Comparison of ENCODE assay signal across 1 mouse cellular context in the genomic region with DNA sequence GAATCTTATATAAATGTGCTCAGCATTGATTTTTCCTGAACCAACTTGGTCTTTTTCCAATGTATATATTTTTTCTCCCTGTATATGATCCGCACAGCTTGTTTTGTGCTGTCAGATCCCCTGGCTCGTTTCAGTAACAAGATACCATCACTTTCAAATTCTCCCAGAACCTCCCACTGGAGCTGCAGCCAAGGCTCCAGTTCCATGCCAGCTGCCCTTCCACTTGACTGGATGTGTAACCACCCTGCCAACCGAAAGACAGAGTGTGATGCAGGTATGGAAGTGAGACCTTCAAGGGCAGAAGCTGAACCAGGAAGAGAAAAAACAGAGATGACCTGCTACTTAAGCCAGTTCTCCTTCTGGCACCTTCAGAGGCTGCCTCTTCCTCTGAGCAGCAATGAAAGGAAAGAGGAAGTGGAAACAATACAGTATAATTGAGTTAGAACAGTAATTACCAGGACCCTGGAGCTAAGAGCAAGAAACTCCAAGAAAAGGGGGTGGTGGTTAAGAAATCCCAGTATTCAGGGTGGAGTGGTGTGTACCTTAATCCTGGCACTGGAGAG.
TF ChIP-seq lines count a peak whose summit lies in the region.

No protein-coding gene starts in this region.

TF ChIP-seq in MEL, 35 proteins besides CTCF, POLR2A, EP300 and RAD21 (continued from another document):
- TF ChIP-seq MEF2A (IDR thresholded peaks at IDR 0.05; ENCODE audit: extremely low read depth, insufficient replicate concordance, low read depth, low read length, poor library complexity, severe bottlenecking) (no peak), USF2 (IDR thresholded peaks at IDR 0.05; ENCODE audit: borderline replicate concordance in 1 of 2, insufficient read depth in 1 of 2, low read depth in 1 of 2, low read length in 2 of 2) (no peak), ZC3H11A (IDR thresholded peaks at IDR 0.05; ENCODE audit: low read depth, low read length) (no peak), GABPA (IDR thresholded peaks at IDR 0.05; ENCODE audit: low read depth, low read length) (no peak), NELFE (IDR thresholded peaks at IDR 0.05; ENCODE audit: low read depth, low read length) (peak; percentile 34), ELF1 (IDR thresholded peaks at IDR 0.05; ENCODE audit: low read depth, low read length) (peak; percentile 66; the same call in 1 of the 2 replicates), GATA1 (IDR thresholded peaks at IDR 0.05; ENCODE audit: low read depth, low read length) (no peak), MYB (IDR thresholded peaks at IDR 0.05; ENCODE audit: low read depth, low read length) (no peak), TBP (IDR thresholded peaks at IDR 0.05; ENCODE audit: low read depth, low read length) (no peak), RCOR1 (IDR thresholded peaks at IDR 0.05; ENCODE audit: low read depth, low read length) (no peak), BHLHE40 (IDR thresholded peaks at IDR 0.05; ENCODE audit: borderline replicate concordance, low read depth, low read length) (no peak), ZKSCAN1 (IDR thresholded peaks at IDR 0.05; ENCODE audit: low read depth, low read length) (no peak), SMC3 (IDR thresholded peaks at IDR 0.05; ENCODE audit: low read depth, low read length) (no peak), KAT2A (conservative IDR thresholded peaks at IDR 0.05; ENCODE audit: low read depth, low read length) (no peak), ZMIZ1 (IDR thresholded peaks at IDR 0.05; ENCODE audit: low read depth, low read length) (no peak), ZNF384 (IDR thresholded peaks at IDR 0.05; ENCODE audit: low read depth, low read length) (no peak)
